Mouse (Mus musculus) forebrain, embryonic 16.5 days (tissue): ENCODE measurements around the gene Terb2. TPM values are rescaled to one million over a fixed set of nuclear protein-coding genes. Genes with fewer than 3 reads are reported as not detected.

ENCODE experiments used
- ATAC-seq: fragments of 200-750 bp; cut with Nextera tagmentation; 2 replicates; pipeline ENCODE4 v1.8.0; 2017; ENCODE audit warnings: mild to moderate bottlenecking, moderate library complexity
- H3K27ac ChIP-seq: fragments of 300-500 bp; sonication (generic); 2 replicates; pipeline ENCODE4 v1.5.1; 2014; ENCODE audit warnings: low read length, control low read depth
- H3K27me3 ChIP-seq: fragments of 300-500 bp; sonication (generic); replicated peaks from 2 replicates; pipeline ENCODE4 v1.6.1; 2014; ENCODE audit warnings: low read length; ENCODE audit not compliant: control insufficient read depth, insufficient read depth
- H3K36me3 ChIP-seq: fragments of 300-500 bp; sonication (generic); 2 replicates; pipeline ENCODE4 v1.6.1; 2014; ENCODE audit not compliant: control insufficient read depth, insufficient read depth
- H3K4me1 ChIP-seq: fragments of 300-500 bp; sonication (generic); replicated peaks from 2 replicates; pipeline ENCODE4 v1.6.1; 2014; ENCODE audit warnings: low read length; ENCODE audit not compliant: control insufficient read depth, insufficient read depth
- H3K4me2 ChIP-seq: fragments of 300-500 bp; sonication (generic); 2 replicates; pipeline ENCODE4 v1.6.1; 2014; ENCODE audit warnings: mild to moderate bottlenecking, low read length, control low read depth
- H3K4me3 ChIP-seq: fragments of 300-500 bp; sonication (generic); replicated peaks from 2 replicates; pipeline ENCODE4 v1.5.1; 2014; ENCODE audit warnings: mild to moderate bottlenecking, low read length, control low read depth
- H3K9ac ChIP-seq: fragments of 300-500 bp; sonication (generic); replicated peaks from 2 replicates; pipeline ENCODE4 v1.6.1; 2014; ENCODE audit warnings: low read depth, low read length, control low read depth
- H3K9me3 ChIP-seq: fragments of 300-500 bp; sonication (generic); 2 replicates; pipeline ENCODE4 v1.6.1; 2016; ENCODE audit warnings: low read length; ENCODE audit not compliant: control insufficient read depth
- WGBS: fragments of 180-500 bp; shearing (Covaris S2); extraction: QIAGEN DNeasy Blood & Tissue Kit; methylation state at CpG from one replicate; pipeline ENCODE4 v1.1.7; 2014; 5-methylcytosine and 5-hydroxymethylcytosine counted together
- polyA plus RNA-seq: library from polyadenylated mRNA; unstranded; fragments of >200 nt; fragmentation: Nextera tagmentation; extraction: Ambion mirVana; gene quantifications from 2 replicates; pipeline ENCODE4 v1.2.1, GENCODE M21; 2015

Terb2 gene
- not detected in 2 replicates for polyA plus RNA-seq

DNA sequence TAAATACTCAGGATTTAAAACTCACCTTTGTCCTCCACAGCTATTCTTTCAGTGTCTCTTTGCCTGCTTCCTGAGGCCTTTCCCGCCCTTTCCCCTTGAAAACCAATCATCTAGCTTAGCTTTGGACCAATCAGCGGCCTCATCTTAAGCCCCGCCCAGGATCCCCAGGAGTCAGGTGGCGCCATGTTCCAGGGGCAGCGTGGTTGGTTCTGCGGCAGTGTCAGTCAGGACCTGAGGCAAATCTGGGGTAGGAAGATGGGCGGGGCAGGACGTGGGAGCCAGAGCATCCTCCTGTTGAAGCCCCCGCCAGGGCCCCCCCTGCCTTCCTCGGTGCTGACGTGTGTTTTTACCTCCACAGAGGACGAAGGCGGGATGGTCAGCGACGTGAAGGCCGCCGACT is at the start of gene Terb2, which contains the start of gene Patl2:
Gene Terb2 (plus strand): TSS at position 167 of the 400 bp plus-strand sequence.
Gene Patl2 (minus strand): TSS at position 84 of the 400 bp plus-strand sequence.
- ATAC-seq, result no peak
- Histone ChIP-seq H3K4me3 (no peak within 1 kb of the TSS), H3K4me1 (no peaks in the 10 kb centered on the region), H3K27ac (no peak within 1 kb of the TSS), H3K9ac (no peak within 1 kb of the TSS), H3K4me2 (no peak within 1 kb of the TSS), H3K36me3 (no peaks in the 10 kb centered on the region), H3K27me3 (no peaks in the 10 kb centered on the region), H3K9me3 (no peaks in the 10 kb centered on the region)
- 85% methylated on average over 17 of the region's 17 CpGs for WGBS

GRCm38 (mm10) chr2:122137839-122138465 is 48.1 kb upstream of the Terb2 start:
- Histone ChIP-seq H3K4me3 (no peak overlapping the region), H3K27me3 (no peaks in the 10 kb centered on the region), H3K9me3 (no peaks in the 10 kb centered on the region), H3K36me3 (no peaks in the 10 kb centered on the region), H3K9ac (no peak overlapping the region), H3K4me2 (no peak overlapping the region), H3K4me1 (no peaks in the 10 kb centered on the region), H3K27ac (no peak overlapping the region)
- 70% methylated on average over 5 of the region's 5 CpGs for WGBS
- ATAC-seq, result no peak

DNA sequence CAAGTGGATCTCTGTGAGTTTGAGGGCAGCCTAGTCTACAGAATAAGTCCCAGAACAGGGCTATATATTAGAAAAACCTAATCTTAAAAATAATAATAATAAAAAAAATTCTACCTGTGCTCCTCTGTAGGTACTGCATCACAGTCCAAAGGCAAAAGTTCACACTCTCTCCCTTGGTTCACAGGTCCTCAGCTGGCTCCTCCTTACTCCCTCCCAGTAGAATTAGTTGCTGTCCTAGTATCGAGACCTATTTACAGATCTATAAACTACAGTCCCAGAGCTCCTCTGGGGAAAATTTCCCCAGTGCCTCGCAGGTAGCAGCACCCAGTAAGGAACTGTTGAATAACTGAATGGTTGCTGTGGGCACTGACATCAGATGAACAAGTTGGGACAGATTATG is 45.3 kb upstream of the Terb2 start:
- Histone ChIP-seq H3K4me2 (no peak overlapping the region), H3K9ac (no peak overlapping the region), H3K27me3 (no peaks in the 10 kb centered on the region), H3K9me3 (no peaks in the 10 kb centered on the region), H3K36me3 (no peaks in the 10 kb centered on the region), H3K4me3 (no peak overlapping the region), H3K27ac (no peak overlapping the region), H3K4me1 (no peaks in the 10 kb centered on the region)
- WGBS, result 78% methylated on average over 2 of the region's 2 CpGs
- ATAC-seq, result no peak

GRCm38 (mm10) chr2:122141332-122141967 is 44.6 kb upstream of the Terb2 start:
- 79% methylated on average over 5 of the region's 5 CpGs for WGBS
- no peak for ATAC-seq

GRCm38 (mm10) chr2:122143111-122143510 is 43.0 kb upstream of the Terb2 start:
- no peak overlapping the region for H3K4me2 ChIP-seq
- no peaks in the 10 kb centered on the region for H3K36me3 ChIP-seq
- no peak overlapping the region for H3K9ac ChIP-seq
- H3K27me3 ChIP-seq, result no peaks in the 10 kb centered on the region
- no peak overlapping the region for H3K4me3 ChIP-seq
- H3K4me1 ChIP-seq, result no peaks in the 10 kb centered on the region; the same call in 1 of the 2 replicates
- WGBS, result 92% methylated on average over 3 of the region's 3 CpGs
- H3K9me3 ChIP-seq, result no peaks in the 10 kb centered on the region
- no peak overlapping the region for H3K27ac ChIP-seq
- no peak for ATAC-seq

More at GRCm38 (mm10) chr2:122141332-122141967, 44.6 kb upstream of the Terb2 start:
- no peak overlapping the region for H3K27ac ChIP-seq
- H3K27me3 ChIP-seq, result no peaks in the 10 kb centered on the region
- no peaks in the 10 kb centered on the region for H3K36me3 ChIP-seq
- no peaks in the 10 kb centered on the region for H3K9me3 ChIP-seq
- H3K9ac ChIP-seq, result no peak overlapping the region
- no peak overlapping the region for H3K4me2 ChIP-seq
- H3K4me1 ChIP-seq, result no peaks in the 10 kb centered on the region
- no peak overlapping the region for H3K4me3 ChIP-seq

GRCm38 (mm10) chr2:122145756-122146155 is 40.3 kb upstream of the Terb2 start:
- no peak overlapping the region for H3K9ac ChIP-seq
- H3K27ac ChIP-seq, result no peak overlapping the region
- WGBS, result 69% methylated on average over 4 of the region's 4 CpGs
- peaks cover 2% of the 10 kb centered on the region; the same call in 1 of the 2 replicates for H3K4me1 ChIP-seq
- H3K36me3 ChIP-seq, result no peaks in the 10 kb centered on the region
- H3K4me2 ChIP-seq, result no peak overlapping the region
- no peaks in the 10 kb centered on the region for H3K27me3 ChIP-seq
- no peaks in the 10 kb centered on the region for H3K9me3 ChIP-seq
- H3K4me3 ChIP-seq, result no peak overlapping the region
- ATAC-seq, result no peak

DNA sequence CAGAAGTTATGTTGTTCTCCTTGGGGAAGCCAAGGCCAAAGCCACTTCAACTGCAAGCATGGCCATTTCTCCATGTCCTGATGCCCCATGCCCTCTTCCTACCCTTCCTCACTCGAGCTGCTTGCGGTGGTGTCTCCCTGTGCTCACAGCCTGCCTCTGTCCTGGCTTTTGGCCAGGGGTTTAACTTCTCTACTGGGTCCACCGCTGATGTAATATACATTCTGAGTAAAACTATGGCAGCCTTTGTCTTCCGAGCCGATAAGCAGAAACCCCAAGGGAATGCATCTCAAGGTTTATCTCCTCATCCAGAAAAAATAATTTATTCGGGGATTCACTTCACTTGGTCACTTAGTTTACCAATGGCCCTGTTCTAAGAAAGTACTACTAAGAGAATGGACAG is 39.4 kb upstream of the Terb2 start:
- Histone ChIP-seq H3K9me3 (no peaks in the 10 kb centered on the region), H3K4me1 (peaks cover 2% of the 10 kb centered on the region; the same call in 1 of the 2 replicates), H3K27ac (no peak overlapping the region), H3K4me3 (no peak overlapping the region), H3K4me2 (no peak overlapping the region; the same call in 1 of the 2 replicates), H3K27me3 (no peaks in the 10 kb centered on the region), H3K9ac (no peak overlapping the region), H3K36me3 (no peaks in the 10 kb centered on the region)
- no peak for ATAC-seq
- WGBS, result 74% methylated on average over 6 of the region's 6 CpGs

DNA sequence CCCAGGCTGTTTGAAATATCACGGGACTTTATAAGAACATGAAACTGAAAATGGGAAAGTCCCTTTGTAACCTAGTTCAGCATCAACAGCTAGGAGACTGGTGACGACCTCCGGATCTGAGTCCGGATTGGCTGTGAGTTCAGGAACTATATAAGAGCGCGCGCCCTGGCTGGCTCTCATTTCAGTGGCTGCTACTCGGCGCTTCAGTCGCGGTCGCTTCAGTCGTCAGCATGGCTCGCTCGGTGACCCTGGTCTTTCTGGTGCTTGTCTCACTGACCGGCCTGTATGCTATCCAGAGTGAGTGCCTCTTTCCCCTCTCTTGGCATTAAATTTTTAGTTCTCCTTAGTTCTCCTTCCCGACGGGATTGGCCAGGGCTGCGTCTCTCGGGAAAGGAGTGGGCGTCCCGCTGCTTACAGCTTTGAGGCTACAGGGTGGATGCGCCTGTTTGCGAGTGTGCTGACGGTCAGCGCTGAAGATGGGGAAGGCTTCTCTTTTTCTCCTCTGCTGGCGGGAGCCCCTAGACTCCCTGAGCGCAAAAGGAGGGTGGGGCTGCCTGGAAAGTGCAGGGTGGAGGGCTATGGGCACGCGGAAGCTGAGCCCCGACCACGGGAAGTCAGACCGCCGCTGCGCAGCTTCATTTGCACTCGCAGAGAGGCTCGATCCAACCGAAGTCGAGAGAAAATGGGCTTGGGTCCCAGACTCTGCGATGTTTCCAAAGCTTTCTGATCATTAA is 38.4 kb upstream of the Terb2 start, which contains the start of gene B2m:
Gene B2m (plus strand): TSS at position 179 of the 734 bp plus-strand sequence.
- peak; percentile 99 for ATAC-seq
- 0 out of 2 replicates have a peak within 1 kb of the TSS, but pooled peaks have one; percentile 8 for H3K27ac ChIP-seq
- peak within 1 kb of the TSS; percentile 77 for H3K9ac ChIP-seq
- under 1% methylated on average over 40 of the region's 40 CpGs for WGBS
- no peaks in the 10 kb centered on the region for H3K27me3 ChIP-seq
- peak within 1 kb of the TSS; percentile 88 for H3K4me2 ChIP-seq
- H3K4me1 ChIP-seq, result peaks cover 2% of the 10 kb centered on the region; the same call in 1 of the 2 replicates
- no peaks in the 10 kb centered on the region for H3K9me3 ChIP-seq
- H3K4me3 ChIP-seq, result peak within 1 kb of the TSS; percentile 60
- H3K36me3 ChIP-seq, result no peaks in the 10 kb centered on the region
